Mouse (Mus musculus) testis, postnatal 10 days (tissue): ENCODE data around the gene Chfr.
"Not testable (repeated sequence)": the region's sequence is repeated elsewhere in the genome, so short reads cannot be mapped to it uniquely, and the experiment has no call there.

Experiments
- DNase-seq: peaks from one replicate; pipeline ENCODE4 v3.0.0; 2021; ENCODE audit warnings: low spot score

The Chfr gene

DNA sequence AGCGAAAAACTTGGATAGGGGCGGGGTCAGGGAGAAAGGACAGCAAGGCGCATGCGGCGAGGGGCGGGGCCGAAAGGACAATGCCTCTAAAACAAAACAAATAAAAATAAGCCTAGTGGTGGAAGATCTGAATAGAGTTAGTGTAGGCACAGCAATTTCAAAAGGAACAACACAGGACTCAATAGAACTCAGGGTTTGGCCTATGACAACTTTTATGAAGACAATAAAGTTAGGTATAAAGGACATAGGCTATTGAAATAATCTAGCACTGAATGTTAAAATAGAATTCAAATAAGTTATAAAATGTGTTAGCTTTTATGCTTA is 27.4 kb upstream of the Chfr start:
- DNase-seq = no peak

DNA sequence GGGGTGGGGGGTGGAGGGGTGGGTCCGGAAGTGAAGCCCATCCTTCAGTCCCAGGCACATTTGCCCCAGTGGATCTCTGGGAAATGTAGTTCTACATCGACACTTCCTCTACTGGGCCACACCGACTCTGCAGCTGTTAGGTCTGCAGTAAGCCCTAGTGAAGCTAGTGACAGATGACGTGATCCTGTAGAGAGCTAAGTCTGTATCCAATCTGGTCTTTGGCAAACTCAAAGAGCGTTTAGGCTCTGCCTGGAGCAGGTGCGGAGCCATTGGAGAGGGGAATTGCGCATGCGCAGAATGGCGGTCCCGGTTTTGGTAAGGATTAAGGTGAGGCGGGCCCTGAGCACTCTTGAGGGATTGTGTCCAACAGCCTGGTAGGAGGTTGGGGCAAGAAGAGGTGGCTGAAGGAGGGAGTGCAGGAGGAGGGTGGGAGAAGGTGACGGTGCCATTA is 25.6 kb upstream of the Chfr start, which contains the start of gene Zfp605:
Gene Zfp605, plus strand, starts transcription at position 102 of the 451 bp plus-strand sequence.
- DNase-seq = peak; percentile 95

DNA sequence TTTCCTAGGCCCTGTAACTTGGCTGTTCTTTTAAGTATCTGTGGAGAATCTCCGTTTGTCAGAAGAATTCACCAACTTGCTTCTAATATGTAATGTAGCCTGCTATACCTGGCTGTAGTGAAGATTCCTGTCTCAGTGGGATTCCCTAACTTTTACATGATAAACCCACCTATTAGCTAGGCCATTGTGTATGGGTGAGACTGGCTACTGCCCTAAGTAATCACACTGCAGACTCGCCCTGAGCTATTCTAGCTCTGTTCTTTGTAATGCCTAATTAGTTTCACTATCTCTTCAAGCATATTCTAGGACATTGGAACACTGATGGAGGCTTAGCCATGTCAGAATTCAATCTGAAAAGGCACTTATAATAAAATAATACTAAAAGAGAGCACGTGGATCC is 13.3 kb upstream of the Chfr start:
- DNase-seq = not testable (repeated sequence)

DNA sequence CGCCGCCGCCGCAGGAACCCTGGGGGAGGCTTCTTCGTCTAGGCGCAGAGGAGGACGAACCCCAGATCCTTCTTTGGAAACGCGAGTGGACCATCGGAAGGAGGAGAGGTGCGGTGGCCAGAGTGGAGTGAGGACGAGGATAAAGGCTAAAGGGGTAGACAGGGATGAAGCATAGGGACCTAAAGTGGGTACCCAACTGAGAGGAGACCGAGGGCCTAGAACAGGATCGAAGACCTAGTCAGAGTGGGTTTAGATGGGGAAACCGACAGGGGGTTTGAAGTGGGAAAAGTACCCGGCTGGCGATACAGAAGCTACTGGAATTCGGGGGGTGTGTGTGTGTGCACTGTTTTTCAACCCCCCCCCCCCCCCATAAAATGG is 434 bp downstream of the Chfr start:
- DNase-seq = no peak

DNA sequence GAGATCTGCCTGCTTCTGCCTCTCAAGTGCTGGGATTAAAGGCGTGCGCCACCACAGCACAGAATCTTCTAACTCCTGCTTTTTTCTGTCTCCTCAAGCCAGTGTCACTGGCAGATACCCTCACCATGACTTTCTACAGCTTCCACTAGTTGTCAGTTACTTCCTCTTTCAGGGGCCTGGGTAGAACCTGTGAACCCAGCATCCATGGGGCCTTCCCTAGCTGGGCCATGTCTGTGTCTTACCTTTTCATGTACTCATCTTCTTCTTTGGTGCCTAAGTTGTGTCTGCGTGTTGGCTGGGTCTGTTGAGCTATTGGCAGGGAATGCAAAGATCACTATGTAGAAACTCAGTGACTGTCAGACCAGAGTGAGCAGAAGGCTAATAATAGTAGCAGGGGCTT is 2.2 kb downstream of the Chfr start:
- DNase-seq = no peak

DNA sequence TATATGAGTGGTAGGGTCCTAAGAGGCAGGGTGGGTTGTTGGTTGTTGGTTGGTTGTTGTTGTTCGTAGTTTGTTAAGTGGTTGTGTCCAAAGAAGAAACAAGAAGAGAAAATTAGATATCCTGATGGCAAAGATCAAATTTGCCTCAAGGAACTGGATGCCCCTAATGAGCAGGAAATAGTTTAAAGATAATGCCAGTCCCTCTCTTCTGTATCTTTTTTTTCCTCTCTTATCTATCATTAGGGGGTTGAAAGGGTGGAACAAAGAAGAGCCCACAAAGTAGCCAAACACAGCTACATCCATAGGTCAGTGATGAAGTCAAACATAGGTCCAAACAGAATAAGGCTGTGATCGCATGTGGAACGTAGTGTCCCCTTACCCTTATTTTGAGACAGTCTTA is 3.7 kb downstream of the Chfr start:
- DNase-seq = no peak

DNA sequence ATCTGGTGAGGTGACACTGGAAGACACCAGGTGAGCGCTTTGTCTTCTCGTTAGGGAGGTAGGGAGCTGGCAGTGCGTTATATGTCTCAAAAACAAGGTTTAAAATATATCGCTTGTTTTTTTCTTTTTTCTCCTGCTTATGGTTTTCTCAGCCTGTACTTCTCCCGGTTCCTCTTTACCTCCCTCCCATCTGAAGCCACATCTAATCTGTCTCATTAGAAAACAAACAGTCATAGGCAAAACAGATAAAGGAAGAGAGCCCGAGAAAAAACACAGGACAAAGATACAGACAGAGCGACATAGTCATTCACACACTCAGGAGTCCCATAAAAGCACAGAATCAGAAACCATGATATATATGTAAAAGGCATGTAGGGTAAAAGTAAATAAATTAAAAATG is 4.8 kb downstream of the Chfr start:
- no peak for DNase-seq

DNA sequence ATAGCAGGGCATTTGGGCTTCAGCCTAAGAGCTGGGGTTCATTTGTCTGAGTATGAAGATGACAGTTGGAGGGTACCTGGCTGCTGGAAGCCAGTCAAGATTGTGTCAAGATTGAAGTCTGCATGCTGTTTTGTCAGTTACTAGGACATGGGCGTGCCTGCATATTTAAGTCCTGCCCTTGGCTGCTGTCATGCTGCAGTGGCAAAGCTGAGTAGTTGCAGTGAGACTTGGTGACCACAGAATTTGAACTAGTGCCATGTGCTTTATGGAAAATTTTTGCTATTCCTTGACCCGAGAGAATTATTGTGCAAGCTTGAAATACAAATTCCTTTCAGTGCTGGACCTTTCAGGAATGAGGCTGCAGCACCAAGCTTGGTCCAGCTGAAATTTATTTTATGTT is 6.7 kb downstream of the Chfr start:
- no peak for DNase-seq

DNA sequence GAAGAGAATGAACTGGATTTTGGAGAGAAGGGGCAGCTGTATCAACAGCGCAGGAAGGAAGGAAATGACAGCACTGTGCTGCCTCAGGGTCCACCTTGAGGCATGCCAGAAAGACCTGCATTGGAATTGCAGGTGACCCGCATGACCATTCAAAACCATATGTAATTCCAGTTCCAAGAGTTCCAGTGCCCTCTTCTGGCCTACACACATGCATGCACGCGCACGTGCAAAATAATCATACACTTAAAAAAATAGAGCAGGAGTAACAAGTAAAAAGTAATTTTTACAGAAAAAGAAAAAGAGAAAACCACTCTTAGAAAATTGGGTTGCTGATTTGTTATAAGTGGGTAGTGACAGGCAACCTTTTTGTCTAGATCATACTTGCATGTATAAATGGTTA is 7.4 kb downstream of the Chfr start:
- no peak for DNase-seq

DNA sequence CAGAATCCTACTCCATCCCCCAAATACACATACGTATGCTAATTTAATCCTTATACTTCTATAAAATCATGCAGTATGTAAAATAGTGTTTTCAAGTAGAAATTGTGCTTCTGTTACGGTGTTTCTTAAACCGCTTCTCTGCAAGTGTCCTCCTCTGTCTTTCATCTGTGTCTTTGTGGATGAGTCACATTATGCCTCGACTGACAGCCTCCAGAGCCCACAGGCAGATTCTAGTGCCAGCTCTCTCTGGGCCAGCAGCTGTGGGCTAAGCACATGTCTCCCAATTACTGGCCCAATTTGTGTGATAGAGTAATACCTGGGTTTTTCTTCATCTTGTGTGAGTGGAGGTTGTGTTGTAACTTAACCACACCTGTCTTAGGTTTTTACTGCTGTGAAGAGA is 33.7 kb downstream of the Chfr start:
- no peak for DNase-seq

DNA sequence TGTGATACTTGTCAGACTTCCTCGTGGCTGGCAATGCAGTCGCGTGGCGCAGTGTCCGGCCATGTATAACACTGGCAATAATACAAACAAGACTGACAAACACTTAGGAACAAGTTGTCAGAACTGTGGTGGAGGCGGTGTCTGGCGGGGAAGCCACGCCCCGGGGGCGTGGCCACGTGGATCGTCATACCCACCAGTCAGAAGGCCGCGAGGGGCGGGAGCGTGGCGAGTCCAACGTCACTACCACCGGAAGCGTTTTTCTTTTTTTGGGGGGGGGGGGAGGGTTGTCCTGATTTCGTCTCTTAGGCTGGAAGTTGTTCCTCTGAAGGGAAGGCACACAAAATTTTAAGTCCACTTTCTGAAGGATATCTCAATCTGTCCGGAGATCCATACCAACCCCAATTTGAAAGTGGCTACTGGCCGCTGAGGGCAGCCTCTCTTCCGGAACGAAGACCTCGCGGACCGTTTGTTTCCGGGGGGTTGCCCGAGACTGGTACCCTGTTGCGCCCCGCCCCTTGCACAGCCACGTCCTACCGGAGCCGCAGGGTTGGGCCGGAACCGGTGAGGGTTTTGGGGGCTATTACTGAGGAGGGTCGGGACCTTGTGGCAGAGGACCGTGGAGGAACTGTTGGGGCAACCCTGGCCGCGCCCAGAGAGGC is 40.8 kb downstream of the Chfr start, which contains the start of gene Golga3:
Gene Golga3, plus strand, starts transcription at position 340 of the 659 bp plus-strand sequence.
- DNase-seq = peak; percentile 96

DNA sequence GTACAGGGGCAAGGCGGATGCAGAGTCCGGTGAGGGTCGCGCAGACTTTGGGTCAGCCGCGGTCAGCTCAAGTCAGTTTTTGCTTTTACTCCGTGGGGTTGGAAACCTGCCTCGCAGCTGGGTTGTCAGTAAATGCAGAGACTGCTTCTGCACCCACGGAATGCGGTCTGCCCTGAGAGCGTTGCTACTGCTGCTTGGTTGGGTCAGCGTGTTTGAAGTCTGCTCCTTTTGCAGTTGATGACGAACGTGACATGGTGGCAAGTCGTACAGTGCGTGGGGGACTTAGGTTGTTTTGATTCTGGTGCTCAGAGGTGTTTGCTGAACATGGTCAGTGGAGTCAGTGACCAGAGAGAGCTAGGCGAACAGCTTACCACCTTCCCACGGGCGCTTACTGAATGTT is 41.4 kb downstream of the Chfr start:
- DNase-seq = no peak

DNA sequence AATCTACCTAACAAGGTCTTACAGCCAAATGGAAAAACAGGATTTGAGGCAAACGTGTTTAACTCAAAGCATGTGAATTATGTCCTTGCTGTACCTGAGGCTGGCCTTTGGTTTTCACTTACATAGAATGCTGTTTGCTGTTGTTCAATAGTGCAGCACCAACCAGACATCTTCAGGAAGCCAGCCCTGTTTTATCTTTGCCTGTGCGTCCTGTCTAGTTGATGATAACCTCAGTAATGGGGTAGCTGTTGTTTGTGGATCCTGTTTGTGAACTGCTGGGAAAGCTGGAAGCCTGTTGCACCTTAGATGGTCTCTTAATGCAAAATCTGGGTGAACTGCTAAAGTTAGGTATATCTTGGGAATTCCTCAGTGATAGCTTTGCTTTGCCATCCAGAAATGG is 43.0 kb downstream of the Chfr start:
- DNase-seq = no peak

DNA sequence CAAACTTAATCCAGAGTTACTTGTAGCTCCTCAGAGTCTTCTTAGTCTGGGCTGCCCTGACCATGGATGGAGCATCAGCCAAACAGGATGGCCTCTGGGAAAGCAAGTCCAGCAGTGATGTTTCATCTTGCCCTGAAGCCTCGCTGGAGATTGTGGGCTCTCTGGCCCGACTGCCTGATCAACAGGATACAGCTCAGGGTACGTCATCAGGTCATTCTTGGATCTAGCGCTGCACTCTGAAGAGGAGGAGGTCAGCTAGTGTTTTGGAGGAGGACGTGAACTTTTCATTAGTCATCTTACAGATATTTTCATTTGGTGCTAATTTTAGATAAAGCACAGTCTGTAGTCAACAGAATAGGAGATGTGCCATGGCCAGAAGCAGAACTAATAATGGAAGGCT is 46.1 kb downstream of the Chfr start:
- no peak for DNase-seq

DNA sequence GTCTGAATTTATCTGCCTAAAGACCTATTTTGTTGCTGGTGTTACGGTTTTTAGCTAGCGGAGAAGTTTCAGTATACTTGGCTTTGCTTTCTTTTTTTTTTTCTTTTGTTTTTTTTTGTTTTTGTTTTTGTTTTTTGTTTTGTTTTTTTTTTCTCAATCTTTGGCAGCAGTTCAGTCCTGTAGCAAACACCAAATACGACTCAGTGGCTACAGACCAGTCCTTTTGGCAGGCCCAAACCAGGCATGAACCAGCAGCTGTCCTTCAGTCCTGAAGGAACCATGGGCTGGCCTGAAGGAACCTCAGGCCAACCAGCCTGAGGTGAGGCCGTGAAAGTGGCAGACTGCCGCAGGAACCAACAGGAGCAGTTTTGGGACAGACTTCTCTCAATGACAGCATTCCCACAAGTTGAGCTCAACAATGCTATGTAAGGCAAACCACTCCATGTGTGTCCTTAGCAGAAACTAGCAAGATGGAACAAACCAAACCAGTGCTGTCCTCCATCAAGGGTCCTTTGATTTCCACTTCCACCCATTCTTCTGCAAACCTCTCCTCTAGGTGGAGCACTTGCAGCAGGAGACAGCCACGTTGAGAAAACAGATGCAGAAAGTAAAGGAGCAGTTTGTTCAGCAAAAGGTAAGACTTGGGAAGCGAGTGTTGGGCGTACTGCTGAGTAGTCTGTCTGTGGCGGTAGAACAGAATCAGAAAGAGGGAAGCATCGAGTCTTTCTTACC is 67.7 kb downstream of the Chfr start:
- no peak for DNase-seq

DNA sequence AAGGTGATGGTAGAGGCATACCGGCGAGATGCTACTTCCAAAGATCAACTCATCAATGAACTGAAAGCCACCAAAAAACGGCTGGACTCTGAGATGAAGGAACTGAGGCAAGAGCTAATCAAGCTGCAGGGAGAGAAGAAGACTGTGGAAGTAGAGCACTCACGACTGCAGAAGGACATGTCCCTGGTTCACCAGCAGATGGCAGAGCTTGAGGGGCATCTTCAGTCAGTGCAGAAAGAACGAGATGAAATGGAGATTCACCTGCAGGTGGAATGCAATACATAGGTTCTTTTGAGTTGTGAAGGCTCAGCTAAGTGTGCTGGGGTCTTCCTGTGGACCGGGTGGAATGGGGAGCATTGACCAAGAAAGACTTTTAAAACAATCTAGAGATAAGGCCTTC is 69.1 kb downstream of the Chfr start:
- DNase-seq = no peak

DNA sequence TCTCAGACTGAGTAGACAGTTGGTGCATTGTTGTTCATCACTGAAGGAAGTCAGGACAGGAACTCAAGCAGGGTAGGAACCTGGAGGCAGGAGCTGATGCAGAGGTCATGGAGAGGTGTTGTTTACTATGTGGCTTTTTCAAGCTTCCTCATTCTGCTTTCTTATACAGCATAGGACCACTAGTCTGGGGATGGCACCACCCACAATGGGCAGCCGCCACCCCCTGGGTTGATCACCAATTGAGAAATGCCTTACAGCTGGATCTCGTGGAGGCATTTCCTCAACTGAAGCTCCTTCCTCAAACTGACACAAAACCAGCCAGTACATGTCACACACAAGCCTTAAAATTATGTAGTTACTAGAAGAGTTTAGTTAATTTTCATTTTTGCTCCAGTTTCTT is 75.7 kb downstream of the Chfr start:
- no peak for DNase-seq

DNA sequence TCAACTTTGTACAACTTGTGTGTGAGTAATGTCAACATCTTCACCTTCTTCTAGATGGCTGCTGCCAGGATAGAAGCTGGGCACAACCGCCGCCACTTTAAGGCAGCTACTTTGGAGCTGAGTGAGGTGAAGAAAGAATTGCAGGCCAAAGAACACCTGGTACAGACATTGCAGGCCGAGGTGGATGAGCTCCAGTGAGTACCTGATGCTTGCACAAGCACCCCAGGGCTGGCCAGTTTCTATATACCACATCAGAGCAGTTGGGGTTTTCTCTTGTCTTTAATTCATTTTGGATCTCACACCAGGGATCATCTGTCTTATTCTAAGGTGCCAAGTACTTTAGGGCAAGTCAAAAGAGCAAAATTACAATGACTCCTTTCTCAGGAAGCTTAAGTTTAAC is 81.1 kb downstream of the Chfr start:
- DNase-seq = no peak

DNA sequence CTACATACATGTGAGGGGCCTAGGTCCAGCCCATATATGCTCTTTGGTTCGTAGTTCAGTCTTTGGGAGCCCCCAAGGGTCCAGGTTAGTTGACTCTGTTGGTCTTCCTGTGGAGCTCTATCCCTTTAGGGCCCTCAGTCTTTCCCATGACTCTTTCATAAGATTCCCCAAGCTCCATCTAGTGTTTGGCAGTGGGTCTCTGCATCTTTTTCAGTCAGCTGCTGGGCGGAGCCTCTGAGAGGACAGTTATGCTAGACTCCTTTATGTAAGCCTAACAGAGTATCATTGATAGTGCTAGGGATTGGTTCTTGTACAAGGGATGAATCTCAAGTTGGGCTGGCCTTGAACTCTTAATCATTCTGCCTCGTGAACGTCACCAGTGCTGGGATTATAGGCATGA is 84.7 kb downstream of the Chfr start:
- DNase-seq = no peak
